Mouse (Mus musculus) embryo, embryonic 11 days (tissue): ENCODE data around the gene Zfp691.
A peak's percentile ranks its signal among the peaks of the same experiment; 100 is the strongest.

ENCODE experiments used
- DNase-seq: peaks from one replicate; pipeline ENCODE4 v3.0.0-alpha.2; 2015

The Zfp691 gene

GRCm38 (mm10) chr4:119173851-119174453, at the start of gene Zfp691:
Gene Zfp691 (minus strand): TSS chr4:119174195.
- peak; percentile 97 for DNase-seq

DNA sequence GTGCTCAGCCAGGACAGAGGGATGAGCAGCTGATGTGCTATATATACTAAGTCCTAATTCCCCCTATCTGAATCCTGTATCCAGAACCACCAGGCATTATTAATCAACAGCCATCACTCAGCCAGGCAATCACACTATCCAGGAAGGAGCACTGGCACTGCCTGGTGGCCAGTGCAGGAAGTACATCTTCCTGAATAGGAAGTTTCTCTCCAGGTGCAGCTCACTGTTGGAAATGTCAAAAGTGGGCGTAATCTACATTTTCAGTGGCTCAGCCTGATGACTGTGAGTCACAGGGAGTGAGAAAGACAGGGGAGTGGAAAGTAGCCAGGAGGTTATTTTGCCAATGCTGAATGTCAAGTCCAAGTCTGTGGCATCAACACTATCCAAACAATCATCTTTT, 49.7 kb upstream of the Zfp691 start:
- peak; percentile 28 for DNase-seq

DNA sequence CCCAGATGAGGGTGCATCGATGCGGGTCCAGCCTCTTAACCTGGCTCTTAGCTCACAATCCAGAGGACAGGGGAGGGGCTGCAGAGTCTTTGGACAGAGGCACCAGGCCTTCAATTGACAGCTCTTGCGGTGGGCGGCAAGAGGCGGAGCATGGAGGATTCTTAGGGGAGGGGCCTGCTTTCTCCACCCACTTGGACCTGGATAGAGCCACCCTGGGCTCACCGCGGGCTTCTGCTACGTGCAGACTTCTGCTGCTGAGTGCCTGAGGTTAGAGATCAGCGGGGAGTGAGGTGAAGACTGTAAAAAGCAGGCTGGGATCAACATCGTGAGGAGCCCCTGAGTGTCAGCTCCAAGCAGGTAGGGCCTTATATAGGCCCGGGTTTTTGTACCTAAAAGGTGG, 44.2 kb upstream of the Zfp691 start, which contains the start of gene Tmem269:
TSS of gene Tmem269 (minus strand) at position 49 of the 400 bp plus-strand sequence.
- DNase-seq, result peak; percentile 34

- DNase-seq, result no peak
Measured at GRCm38 (mm10) chr4:119216667-119217066, 42.7 kb upstream of the Zfp691 start.

GRCm38 (mm10) chr4:119204672-119205071, 30.7 kb upstream of the Zfp691 start:
- peak; percentile 87 for DNase-seq

GRCm38 (mm10) chr4:119198105-119198504, 24.1 kb upstream of the Zfp691 start:
- DNase-seq, result no peak

DNA sequence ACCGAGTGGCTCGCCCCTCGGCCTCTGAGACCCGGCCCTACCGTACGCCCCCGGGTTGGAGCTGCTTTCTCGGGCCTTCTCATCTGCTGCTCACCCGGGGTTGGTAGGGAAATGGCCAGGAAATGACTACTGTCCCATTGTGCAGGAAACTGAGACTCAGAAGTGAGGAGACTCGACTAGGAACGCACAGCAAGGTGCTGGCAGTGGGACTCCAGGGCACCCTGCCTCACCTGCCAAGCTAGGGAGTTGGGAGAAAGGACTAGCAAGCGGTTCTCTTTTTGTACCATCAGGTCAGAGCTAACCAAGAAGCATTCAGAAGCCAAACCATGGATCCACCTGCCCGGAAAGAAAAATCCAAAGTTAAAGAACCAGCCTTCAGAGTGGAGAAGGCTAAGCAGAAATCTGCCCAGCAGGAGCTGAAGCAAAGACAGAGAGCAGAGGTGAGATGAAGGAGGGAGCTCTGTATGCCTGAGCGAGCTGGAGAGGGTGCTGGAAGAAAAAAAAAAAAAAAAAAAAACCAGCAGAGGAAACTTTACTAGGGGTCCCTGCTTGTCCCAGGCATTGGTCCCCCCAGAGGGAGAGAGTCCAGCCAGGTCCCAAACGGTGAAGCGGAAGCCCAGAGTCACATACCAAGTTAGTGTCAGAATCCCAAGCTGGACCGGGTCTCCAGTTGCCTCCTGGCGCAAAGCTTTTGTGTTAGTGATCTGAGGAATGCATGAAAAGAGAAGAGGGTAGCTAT, 21.8 kb upstream of the Zfp691 start:
- DNase-seq, result no peak

GRCm38 (mm10) chr4:119194909-119195581, 21.1 kb upstream of the Zfp691 start, which contains the start of gene Svbp:
Gene Svbp (plus strand): TSS chr4:119195306.
- DNase-seq, result peak; percentile 94

DNA sequence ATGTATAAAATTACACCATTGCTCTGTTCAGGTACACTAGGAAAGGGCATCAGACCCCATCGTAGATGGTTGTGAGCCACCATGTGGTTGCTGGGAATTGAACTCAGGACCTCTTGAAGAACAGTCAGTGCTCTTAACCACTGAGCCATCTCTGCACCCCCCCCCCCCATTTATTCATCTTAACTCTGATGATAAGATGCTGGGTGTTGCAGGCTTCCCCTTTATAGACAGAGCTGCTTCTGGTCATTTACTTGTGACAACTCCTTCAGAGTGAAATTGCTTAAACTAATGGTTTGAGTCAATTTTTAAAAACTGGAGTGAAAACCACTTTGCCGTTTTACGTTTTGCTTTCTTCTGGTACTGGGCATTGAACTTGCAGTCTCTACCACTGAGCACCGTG, 18.8 kb upstream of the Zfp691 start:
- DNase-seq, result no peak

- DNase-seq, result no peak
Measured at GRCm38 (mm10) chr4:119191273-119191672, 17.3 kb upstream of the Zfp691 start.

GRCm38 (mm10) chr4:119190618-119191017, 16.6 kb upstream of the Zfp691 start:
- DNase-seq, result no peak

DNA sequence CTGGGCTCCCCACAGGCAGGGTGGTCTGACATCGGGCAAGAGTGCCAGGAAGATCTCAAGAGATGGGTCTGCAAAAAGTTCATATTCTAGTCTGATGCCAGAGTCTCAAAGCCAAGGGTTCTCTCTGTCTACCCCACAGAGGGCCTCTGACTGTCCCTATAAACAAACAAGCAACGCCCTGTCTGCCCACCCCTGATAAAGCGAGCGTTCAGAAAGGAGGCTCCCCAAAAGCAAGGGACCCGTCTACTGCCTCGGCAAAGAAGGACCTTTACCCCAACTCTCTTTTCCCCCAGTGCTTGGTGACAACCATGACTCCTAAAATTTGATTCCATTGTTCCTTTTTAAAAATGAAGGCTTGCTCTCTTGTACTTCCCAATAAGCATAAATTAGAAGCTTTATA, 15.9 kb upstream of the Zfp691 start, which contains the start of gene Ermap:
TSS of gene Ermap (minus strand) at position 148 of the 400 bp plus-strand sequence.
- DNase-seq, result no peak

- no peak for DNase-seq
Measured at GRCm38 (mm10) chr4:119189392-119189791, 15.4 kb upstream of the Zfp691 start.

- DNase-seq, result no peak
Measured at GRCm38 (mm10) chr4:119188060-119188785, 14.2 kb upstream of the Zfp691 start.

DNA sequence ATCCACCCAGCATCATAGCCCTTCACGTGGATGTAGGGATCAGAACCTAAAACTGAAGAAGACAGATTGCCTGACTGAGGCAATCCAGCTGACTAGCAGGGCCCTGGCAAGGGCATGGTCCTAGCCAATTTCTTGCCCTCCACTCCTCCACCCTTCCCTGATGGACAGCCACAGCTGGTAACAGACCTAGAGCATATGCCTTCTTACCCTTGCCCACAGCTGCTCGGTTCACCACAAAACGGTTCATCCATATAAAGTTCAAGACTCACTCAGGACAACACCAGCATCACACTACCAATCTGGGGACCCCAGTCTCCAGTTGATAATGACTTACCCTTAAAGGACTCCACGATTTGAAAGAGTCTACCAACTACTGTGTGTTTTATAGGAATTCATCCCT, 11.8 kb upstream of the Zfp691 start:
- DNase-seq, result no peak

GRCm38 (mm10) chr4:119183525-119183924, 9.5 kb upstream of the Zfp691 start:
- DNase-seq, result no peak

- DNase-seq, result no peak
Measured at GRCm38 (mm10) chr4:119181456-119181855, 7.5 kb upstream of the Zfp691 start.

DNA sequence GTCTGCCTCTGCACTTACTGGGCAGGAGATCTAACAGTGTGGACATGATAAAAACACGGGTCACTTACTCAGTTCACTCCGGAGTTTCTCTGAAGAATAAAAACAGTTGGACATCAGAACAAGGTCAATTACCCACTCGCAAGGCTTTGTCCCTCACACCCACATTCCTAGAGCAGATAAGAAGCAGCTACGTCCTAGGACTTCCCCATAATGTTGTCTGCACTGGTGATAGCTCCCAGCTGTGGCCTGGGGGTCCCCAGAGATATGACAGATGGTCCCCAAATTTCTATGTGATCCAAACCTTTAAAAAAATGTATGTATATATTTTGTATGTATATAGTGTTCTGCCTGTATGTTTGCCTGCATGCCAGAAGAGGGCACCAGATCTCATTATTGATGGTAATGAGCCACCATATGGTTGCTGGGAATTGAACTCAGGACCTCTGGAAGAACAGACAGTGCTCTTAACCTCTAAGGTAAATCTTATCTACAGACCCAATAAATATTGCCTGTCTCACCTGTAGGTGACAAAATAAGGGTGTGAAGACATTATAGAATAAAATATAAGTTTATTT, 6.2 kb upstream of the Zfp691 start:
- DNase-seq, result no peak

GRCm38 (mm10) chr4:119178331-119178730, 4.3 kb upstream of the Zfp691 start:
- no peak for DNase-seq

- no peak for DNase-seq
Measured at GRCm38 (mm10) chr4:119177702-119178101, 3.7 kb upstream of the Zfp691 start.

DNA sequence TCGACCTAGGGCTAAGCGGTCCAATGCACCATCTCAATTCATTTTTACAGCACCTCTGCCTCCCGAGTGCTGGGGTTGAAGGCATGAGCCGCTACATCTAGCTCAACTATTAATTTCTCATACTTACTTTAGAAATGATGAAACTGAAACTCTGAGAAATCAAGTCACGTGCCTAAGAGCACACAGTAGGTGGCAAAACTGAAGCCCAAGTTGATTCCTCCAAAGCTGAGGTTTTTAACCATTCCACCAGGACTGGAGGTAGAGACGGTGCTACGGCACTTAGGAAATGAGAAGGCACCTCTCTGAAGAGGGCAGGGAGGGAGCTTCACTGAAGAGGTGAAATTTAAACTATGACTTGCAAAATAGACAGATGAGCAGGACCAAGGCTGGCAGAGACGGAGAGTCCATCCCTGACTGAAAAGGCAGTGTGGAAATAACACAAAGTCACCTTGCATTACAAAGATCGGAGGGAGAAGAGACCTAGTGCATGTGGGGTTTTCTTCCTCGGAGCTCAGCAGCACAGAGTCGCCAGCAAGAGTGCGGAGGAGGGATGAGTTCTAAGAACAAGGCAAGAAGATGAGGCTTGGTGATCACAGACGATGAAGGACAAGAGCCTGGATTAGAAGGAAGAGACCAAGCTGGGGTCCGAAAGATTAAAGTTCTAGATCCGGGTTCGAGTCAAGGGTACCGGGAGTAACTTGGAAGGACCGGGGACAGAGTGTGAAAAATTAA, 910 bp downstream of the Zfp691 start:
- DNase-seq, result no peak

DNA sequence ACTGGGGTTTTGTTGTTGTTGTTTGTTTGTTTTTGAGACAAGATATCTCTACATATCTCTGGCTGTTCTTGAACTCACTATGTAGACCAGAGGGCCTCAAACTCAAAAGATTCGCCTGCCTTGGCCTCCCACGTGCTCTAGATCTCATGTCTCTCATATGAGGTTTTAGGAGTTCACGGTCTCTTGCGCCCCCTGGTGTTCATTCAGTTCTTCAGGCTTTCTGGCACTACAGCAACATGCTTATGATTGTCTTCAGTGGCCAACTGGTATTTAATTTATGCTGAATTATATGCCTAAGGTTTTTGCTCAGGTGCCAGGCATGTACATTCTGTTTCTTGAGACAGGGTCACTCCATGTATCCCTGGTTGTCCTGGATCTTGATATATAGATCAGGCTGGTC, 6.3 kb downstream of the Zfp691 start:
- peak; percentile 87 for DNase-seq
